Mouse (Mus musculus): ENCODE results near the gene Olfr150. TPM values are rescaled to one million over a fixed set of nuclear protein-coding genes. Genes with fewer than 3 reads are reported as not detected.
"Not testable (repeated sequence)": the region's sequence is repeated elsewhere in the genome, so short reads cannot be mapped to it uniquely, and the experiment has no call there.

The Olfr150 gene
- polyA plus RNA-seq (2012; ENCODE audit: insufficient read depth, insufficient read length, missing spikeins) = not detected in 2 replicates

- Histone ChIP-seq H3K4me1 (ENCODE audit: control insufficient read depth, insufficient read depth, low read length) (no peaks in the 10 kb centered on the region), H3K27ac (ENCODE audit: insufficient read depth, low read depth, low read length) (no peak within 1 kb of the TSS), H3K4me3 (ENCODE audit: insufficient read depth, low read length) (no peak within 1 kb of the TSS)
- TF ChIP-seq POLR2A (IDR thresholded peaks at IDR 0.05; ENCODE audit: borderline replicate concordance, low read depth, low read length) (no peak), CTCF (IDR thresholded peaks at IDR 0.05; ENCODE audit: low read depth, low read length) (no peak)
Measured at GRCm38 (mm10) chr9:39730678-39731077, at the start of gene Olfr150. Gene Olfr150 (plus strand): TSS chr9:39730978.

DNA sequence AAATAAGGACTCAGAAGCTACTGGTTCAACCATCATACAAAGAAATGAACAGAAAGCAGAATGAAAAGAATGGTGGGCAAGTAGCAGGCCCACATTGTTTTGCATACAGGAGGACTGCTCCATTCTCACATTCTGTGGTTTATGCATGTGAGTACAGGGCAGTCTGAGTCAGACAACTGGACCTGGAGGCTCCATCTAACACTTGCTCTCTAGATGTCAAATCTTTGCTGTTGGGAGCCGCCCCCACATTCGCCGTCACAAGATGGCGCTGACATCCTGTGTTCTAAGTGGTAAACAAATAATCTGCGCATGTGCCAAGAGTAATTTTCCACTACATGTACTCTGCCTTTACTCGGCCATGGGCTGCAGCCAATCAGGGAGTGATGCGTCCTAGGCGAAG, 29.7 kb upstream of the Olfr150 start:
- H3K4me3 ChIP-seq (ENCODE audit: insufficient read depth, low read length); H3K4me1 ChIP-seq (ENCODE audit: control insufficient read depth, insufficient read depth, low read length); H3K27ac ChIP-seq (ENCODE audit: insufficient read depth, low read depth, low read length): not testable (repeated sequence)

DNA sequence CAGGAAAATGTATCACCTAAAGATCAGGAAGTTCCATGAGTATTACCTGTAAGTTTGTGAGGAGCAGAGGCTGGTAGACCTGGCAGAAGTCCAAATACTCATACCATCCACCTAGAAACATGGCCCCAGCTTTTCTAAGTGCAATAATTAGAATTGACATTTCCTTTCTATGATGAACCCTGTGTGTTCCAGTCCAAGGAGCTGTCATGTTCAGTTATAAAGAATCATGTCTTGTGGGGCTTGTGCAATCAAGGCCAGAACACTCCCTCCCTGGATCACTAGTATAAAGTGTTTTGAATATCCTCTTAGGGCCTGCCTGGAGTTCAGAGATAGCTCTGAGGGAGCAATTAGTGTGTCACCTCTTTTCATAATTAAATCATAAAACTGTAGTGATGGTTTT, 23.8 kb upstream of the Olfr150 start, which contains the start of gene Olfr149:
Gene Olfr149 (minus strand): TSS at position 101 of the 400 bp plus-strand sequence.
- H3K4me1 ChIP-seq (ENCODE audit: control insufficient read depth, insufficient read depth, low read length) = peaks cover 4% of the 10 kb centered on the region; the same call in 1 of the 2 replicates
- no peak for TF ChIP-seq POLR2A (IDR thresholded peaks at IDR 0.05; ENCODE audit: borderline replicate concordance, low read depth, low read length)
- TF ChIP-seq CTCF (IDR thresholded peaks at IDR 0.05; ENCODE audit: low read depth, low read length) = no peak
- H3K4me3 ChIP-seq (ENCODE audit: insufficient read depth, low read length) = no peak within 1 kb of the TSS

GRCm38 (mm10) chr9:39708958-39709357, 21.8 kb upstream of the Olfr150 start:
- no peak overlapping the region for H3K27ac ChIP-seq (ENCODE audit: insufficient read depth, low read depth, low read length)
- no peak overlapping the region for H3K4me3 ChIP-seq (ENCODE audit: insufficient read depth, low read length)
- TF ChIP-seq POLR2A (IDR thresholded peaks at IDR 0.05; ENCODE audit: borderline replicate concordance, low read depth, low read length) = no peak
- TF ChIP-seq CTCF (IDR thresholded peaks at IDR 0.05; ENCODE audit: low read depth, low read length) = no peak
- H3K4me1 ChIP-seq (ENCODE audit: control insufficient read depth, insufficient read depth, low read length) = peaks cover 4% of the 10 kb centered on the region; the same call in 1 of the 2 replicates

More for the DNA sequence above, 23.8 kb upstream of the Olfr150 start, which contains the start of gene Olfr149:
- no peak within 1 kb of the TSS for H3K27ac ChIP-seq (ENCODE audit: insufficient read depth, low read depth, low read length)

GRCm38 (mm10) chr9:39711053-39711452, 19.7 kb upstream of the Olfr150 start, which contains the start of gene Olfr965:
Gene Olfr965 (plus strand): TSS chr9:39711353.
- TF ChIP-seq POLR2A (IDR thresholded peaks at IDR 0.05; ENCODE audit: borderline replicate concordance, low read depth, low read length) (no peak), CTCF (IDR thresholded peaks at IDR 0.05; ENCODE audit: low read depth, low read length) (no peak)
- Histone ChIP-seq H3K4me1 (ENCODE audit: control insufficient read depth, insufficient read depth, low read length) (peaks cover 4% of the 10 kb centered on the region; the same call in 1 of the 2 replicates), H3K27ac (ENCODE audit: insufficient read depth, low read depth, low read length) (no peak within 1 kb of the TSS), H3K4me3 (ENCODE audit: insufficient read depth, low read length) (no peak within 1 kb of the TSS)

DNA sequence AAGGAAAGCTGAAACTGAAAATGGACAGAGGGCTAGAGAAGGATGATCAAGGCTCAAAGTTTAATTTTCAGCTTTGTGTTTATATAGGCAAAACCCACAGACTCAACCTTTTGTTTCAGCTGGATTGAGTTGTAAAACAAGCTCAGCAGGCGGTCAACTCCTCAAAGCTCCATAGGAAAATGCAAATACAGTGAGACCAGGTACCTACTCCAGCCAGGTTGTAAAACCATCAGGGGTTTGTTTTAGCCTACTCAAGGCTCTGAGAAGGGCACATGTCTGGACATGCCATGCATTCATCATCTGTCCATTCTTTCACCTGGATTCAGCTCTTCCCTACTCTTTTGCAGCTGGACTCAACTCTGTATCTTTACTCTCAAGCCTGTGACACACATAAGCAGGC, 10.0 kb downstream of the Olfr150 start:
- Histone ChIP-seq H3K4me3 (ENCODE audit: insufficient read depth, low read length) (no peak overlapping the region), H3K4me1 (ENCODE audit: control insufficient read depth, insufficient read depth, low read length) (no peaks in the 10 kb centered on the region), H3K27ac (ENCODE audit: insufficient read depth, low read depth, low read length) (no peak overlapping the region)
- TF ChIP-seq CTCF (IDR thresholded peaks at IDR 0.05; ENCODE audit: low read depth, low read length) = no peak
- no peak for TF ChIP-seq POLR2A (IDR thresholded peaks at IDR 0.05; ENCODE audit: borderline replicate concordance, low read depth, low read length)

DNA sequence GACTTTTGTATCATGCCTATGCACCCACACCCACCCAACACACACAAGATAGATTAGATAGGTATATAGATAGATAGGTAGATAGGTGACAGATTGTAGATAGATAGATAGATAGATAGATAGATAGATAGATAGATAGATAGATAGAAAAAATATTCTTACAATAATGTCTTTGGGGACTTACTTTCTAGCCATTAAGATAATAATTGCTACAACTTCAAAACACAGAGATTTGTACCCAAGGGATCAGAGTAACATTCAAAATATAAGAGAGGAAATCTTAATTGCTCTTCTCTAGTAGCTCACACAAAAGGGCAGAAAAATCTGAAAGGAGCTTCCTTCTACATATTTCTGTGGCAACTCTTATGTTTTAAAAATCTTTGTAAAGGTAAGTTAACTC, 15.2 kb downstream of the Olfr150 start, which contains the start of gene Olfr967:
Gene Olfr967 (plus strand): TSS at position 301 of the 400 bp plus-strand sequence.
- no peaks in the 10 kb centered on the region for H3K4me1 ChIP-seq (ENCODE audit: control insufficient read depth, insufficient read depth, low read length)
- no peak within 1 kb of the TSS for H3K4me3 ChIP-seq (ENCODE audit: insufficient read depth, low read length)
- H3K27ac ChIP-seq (ENCODE audit: insufficient read depth, low read depth, low read length) = no peak within 1 kb of the TSS
- TF ChIP-seq POLR2A (IDR thresholded peaks at IDR 0.05; ENCODE audit: borderline replicate concordance, low read depth, low read length) = no peak
- no peak for TF ChIP-seq CTCF (IDR thresholded peaks at IDR 0.05; ENCODE audit: low read depth, low read length)

DNA sequence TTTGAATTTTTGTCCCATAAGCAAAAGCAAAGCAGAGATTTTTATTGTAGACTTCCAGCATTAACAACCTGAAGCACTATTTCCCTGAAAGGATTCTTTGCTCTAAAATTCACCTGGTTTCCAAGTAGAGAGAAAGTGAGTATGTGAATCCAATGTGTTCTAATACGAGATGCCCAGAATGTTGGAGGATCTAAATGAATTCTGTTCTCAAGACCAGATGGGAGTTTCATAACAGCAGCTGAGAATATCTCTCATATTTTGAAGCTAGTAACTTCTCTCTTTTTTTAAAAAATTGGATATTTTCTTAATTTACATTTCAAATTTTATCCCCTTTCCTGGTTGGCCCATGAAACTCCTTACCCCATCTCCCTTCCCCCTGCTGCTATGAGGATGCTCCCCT, 15.7 kb downstream of the Olfr150 start:
- Histone ChIP-seq H3K4me3 (ENCODE audit: insufficient read depth, low read length) (no peak overlapping the region), H3K4me1 (ENCODE audit: control insufficient read depth, insufficient read depth, low read length) (no peaks in the 10 kb centered on the region), H3K27ac (ENCODE audit: insufficient read depth, low read depth, low read length) (no peak overlapping the region)
- no peak for TF ChIP-seq CTCF (IDR thresholded peaks at IDR 0.05; ENCODE audit: low read depth, low read length)
- no peak for TF ChIP-seq POLR2A (IDR thresholded peaks at IDR 0.05; ENCODE audit: borderline replicate concordance, low read depth, low read length)

DNA sequence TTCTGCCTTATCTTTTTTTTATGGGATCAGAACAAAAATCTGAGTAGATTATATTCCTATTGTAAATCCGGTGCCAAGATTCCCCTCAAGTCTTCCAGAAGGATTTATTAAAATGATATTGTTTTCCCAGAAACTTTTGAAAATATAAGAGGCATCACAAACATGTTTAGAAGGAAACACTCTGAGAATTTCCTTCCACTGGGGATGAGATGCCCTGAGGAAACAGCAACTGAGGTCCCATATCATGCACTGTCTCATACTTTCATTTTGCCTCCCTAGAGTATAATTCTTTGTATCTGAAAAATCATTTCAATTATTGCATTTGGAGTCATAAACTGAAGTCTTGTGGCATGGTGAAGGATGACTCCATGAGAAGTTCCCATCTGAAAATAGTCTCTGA, 52.4 kb downstream of the Olfr150 start, which contains the start of gene Olfr968:
Gene Olfr968 (minus strand): TSS at position 101 of the 400 bp plus-strand sequence.
- TF ChIP-seq POLR2A (IDR thresholded peaks at IDR 0.05; ENCODE audit: borderline replicate concordance, low read depth, low read length) = no peak
- no peak for TF ChIP-seq CTCF (IDR thresholded peaks at IDR 0.05; ENCODE audit: low read depth, low read length)
- H3K4me1 ChIP-seq (ENCODE audit: control insufficient read depth, insufficient read depth, low read length) = no peaks in the 10 kb centered on the region
- H3K27ac ChIP-seq (ENCODE audit: insufficient read depth, low read depth, low read length) = no peak within 1 kb of the TSS
- H3K4me3 ChIP-seq (ENCODE audit: insufficient read depth, low read length) = no peak within 1 kb of the TSS

Other genes with a start within 250 kb of the Olfr150 start
- not detected in 2 replicates for gene Olfr44, start 237.0 kb upstream of the Olfr150 start, polyA plus RNA-seq (2012; ENCODE audit: insufficient read depth, insufficient read length, missing spikeins)
- not detected in 2 replicates for gene Olfr957, start 215.2 kb upstream of the Olfr150 start, polyA plus RNA-seq (2012; ENCODE audit: insufficient read depth, insufficient read length, missing spikeins)
- gene Olfr958, start 176.9 kb upstream of the Olfr150 start, polyA plus RNA-seq (2012; ENCODE audit: insufficient read depth, insufficient read length, missing spikeins) = not detected in 2 replicates
- gene Olfr959, start 155.4 kb upstream of the Olfr150 start, polyA plus RNA-seq (2012; ENCODE audit: insufficient read depth, insufficient read length, missing spikeins) = not detected in 2 replicates
- not detected in 2 replicates for gene AW551984, start 126.6 kb upstream of the Olfr150 start, polyA plus RNA-seq (2012; ENCODE audit: insufficient read depth, insufficient read length, missing spikeins)
- gene Olfr148, start 120.3 kb upstream of the Olfr150 start, polyA plus RNA-seq (2012; ENCODE audit: insufficient read depth, insufficient read length, missing spikeins) = not detected in 2 replicates
- not detected in 2 replicates for gene Olfr960, start 109.6 kb upstream of the Olfr150 start, polyA plus RNA-seq (2012; ENCODE audit: insufficient read depth, insufficient read length, missing spikeins)
- gene Olfr961, start 85.9 kb upstream of the Olfr150 start, polyA plus RNA-seq (2012; ENCODE audit: insufficient read depth, insufficient read length, missing spikeins) = not detected in 2 replicates
- gene Olfr963, start 63.8 kb upstream of the Olfr150 start, polyA plus RNA-seq (2012; ENCODE audit: insufficient read depth, insufficient read length, missing spikeins) = not detected in 2 replicates
- gene Olfr149, start 23.9 kb upstream of the Olfr150 start, polyA plus RNA-seq (2012; ENCODE audit: insufficient read depth, insufficient read length, missing spikeins) = 0.28 TPM in 1 of 2 replicates, not detected in the other
- not detected in 2 replicates for gene Olfr965, start 19.6 kb upstream of the Olfr150 start, polyA plus RNA-seq (2012; ENCODE audit: insufficient read depth, insufficient read length, missing spikeins)
- gene Olfr967, start 15.3 kb downstream of the Olfr150 start, polyA plus RNA-seq (2012; ENCODE audit: insufficient read depth, insufficient read length, missing spikeins) = not detected in 2 replicates
- not detected in 2 replicates for gene Olfr968, start 52.3 kb downstream of the Olfr150 start, polyA plus RNA-seq (2012; ENCODE audit: insufficient read depth, insufficient read length, missing spikeins)
- gene Olfr969, start 60.0 kb downstream of the Olfr150 start, polyA plus RNA-seq (2012; ENCODE audit: insufficient read depth, insufficient read length, missing spikeins) = not detected in 2 replicates
- gene Olfr970, start 77.9 kb downstream of the Olfr150 start, polyA plus RNA-seq (2012; ENCODE audit: insufficient read depth, insufficient read length, missing spikeins) = not detected in 2 replicates
- gene Olfr971, start 105.9 kb downstream of the Olfr150 start, polyA plus RNA-seq (2012; ENCODE audit: insufficient read depth, insufficient read length, missing spikeins) = not detected in 2 replicates
- gene Olfr972, start 135.4 kb downstream of the Olfr150 start, polyA plus RNA-seq (2012; ENCODE audit: insufficient read depth, insufficient read length, missing spikeins) = not detected in 2 replicates
- gene Olfr229, start 176.4 kb downstream of the Olfr150 start, polyA plus RNA-seq (2012; ENCODE audit: insufficient read depth, insufficient read length, missing spikeins) = not detected in 2 replicates
- gene Olfr974, start 206.5 kb downstream of the Olfr150 start, polyA plus RNA-seq (2012; ENCODE audit: insufficient read depth, insufficient read length, missing spikeins) = not detected in 2 replicates
- not detected in 2 replicates for gene Olfr975, start 221.1 kb downstream of the Olfr150 start, polyA plus RNA-seq (2012; ENCODE audit: insufficient read depth, insufficient read length, missing spikeins)
- not detected in 2 replicates for gene Olfr976, start 230.2 kb downstream of the Olfr150 start, polyA plus RNA-seq (2012; ENCODE audit: insufficient read depth, insufficient read length, missing spikeins)

Measured in bone marrow macrophage, adult 2 months (primary cell).